Mouse (Mus musculus) liver, embryonic 14.5 days (tissue): ENCODE data around the gene Tomm6.

Experiments used
- CTCF ChIP-seq: IDR thresholded peaks from 2 replicates; pipeline ENCODE4 v1.5.1; 2016; ENCODE audit warnings: antibody characterized with exemption, low read depth, control low read depth
- EP300 ChIP-seq: IDR thresholded peaks from 2 replicates; pipeline ENCODE4 v1.6.1; 2016; ENCODE audit warnings: antibody characterized with exemption, low read depth

- TF ChIP-seq EP300: no peak
- no peak for TF ChIP-seq CTCF
Measured at GRCm38 (mm10) chr17:47687409-47688343, 510 bp downstream of the Tomm6 start.
